Mouse (Mus musculus) lung, postnatal 4 days (tissue): ENCODE results near the gene Srms.
A peak's percentile ranks its signal among the peaks of the same experiment; 100 is the strongest.

Source experiments
- DNase-seq, 2 experiments: peaks; one replicate each; pipeline ENCODE4 v3.0.0; 2021

Srms gene

DNA sequence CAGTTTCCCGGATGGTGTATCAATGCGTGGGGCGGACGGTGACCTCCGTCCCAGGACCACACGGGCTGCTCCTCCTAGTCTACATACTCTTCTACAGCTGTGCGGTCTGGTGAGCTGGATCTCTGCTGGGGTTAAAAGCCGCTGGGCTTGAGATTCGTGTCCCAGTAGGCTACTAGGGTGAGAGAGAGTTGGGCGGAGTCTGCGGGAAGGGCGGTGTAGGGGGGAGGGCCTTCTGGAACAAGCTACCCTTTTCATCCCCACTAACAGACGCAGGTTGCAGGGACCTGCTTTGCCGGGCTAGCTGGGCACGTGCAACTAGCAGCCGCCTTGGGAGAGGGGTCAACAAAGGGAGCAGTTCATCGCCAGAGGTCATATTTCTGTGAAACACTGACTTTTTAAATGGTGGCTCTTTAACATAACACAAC lies at the start of gene Srms:
Srms (minus strand) TSS at position 165 of the 425 bp plus-strand sequence.
- peak; percentile 55 to 63 for DNase-seq

DNA sequence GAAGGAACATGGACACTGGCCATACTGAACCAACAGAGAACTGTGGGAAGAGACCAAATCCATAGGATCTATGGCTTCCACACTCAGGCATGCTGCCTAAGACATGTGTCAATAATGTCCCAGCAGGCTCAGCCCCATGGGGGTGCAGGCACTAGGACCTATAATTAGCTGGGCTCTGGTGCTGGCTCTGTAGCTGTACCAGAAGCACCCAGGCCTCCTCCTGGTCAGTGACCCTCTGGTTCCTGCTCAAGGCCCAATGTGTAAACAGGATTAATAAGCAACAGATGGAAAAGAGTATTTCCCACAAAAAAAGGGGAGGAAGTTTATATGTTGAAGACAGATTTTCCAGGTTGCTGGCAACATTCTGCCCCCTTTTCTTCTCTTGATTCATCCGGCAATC lies 40.3 kb upstream of the Srms start:
- DNase-seq: no peak

DNA sequence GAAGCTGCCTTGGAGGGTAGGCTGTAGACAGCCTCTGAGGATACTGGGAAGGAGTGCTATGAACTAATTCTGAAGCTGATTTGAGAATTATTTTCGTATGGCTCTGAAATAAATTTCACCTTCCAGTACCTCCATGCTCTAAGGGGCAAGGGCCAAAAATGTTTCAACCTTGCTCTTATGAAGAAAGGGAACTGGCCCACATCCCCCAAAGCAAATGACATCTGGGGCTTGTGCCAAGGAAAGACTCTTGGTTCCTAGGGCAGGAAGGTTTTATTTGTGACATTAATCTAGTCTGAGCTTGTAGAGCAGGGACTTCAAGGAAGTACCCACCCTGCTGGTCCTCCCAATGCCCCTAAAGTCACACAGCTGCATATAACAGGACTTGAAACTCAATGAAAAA lies 38.9 kb upstream of the Srms start:
- DNase-seq: no peak

DNA sequence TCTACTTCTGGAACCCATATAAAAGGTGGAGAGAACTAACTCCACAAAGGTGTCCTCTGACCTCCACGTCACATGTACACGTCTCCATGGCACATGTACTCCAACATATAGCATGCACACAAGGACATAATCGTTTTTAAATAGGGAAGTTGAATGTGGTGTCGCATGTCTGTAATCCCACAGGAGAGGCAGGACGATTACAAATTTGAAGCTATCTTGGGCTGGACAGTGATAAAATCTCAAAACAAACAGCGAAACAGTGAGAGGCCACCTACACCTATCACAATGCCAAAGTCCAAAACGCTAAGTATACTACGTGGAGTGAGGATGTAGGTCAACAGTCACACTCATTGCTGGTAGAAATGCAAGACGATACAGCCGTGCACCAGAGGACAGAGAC lies 36.2 kb upstream of the Srms start:
- DNase-seq: no peak

DNA sequence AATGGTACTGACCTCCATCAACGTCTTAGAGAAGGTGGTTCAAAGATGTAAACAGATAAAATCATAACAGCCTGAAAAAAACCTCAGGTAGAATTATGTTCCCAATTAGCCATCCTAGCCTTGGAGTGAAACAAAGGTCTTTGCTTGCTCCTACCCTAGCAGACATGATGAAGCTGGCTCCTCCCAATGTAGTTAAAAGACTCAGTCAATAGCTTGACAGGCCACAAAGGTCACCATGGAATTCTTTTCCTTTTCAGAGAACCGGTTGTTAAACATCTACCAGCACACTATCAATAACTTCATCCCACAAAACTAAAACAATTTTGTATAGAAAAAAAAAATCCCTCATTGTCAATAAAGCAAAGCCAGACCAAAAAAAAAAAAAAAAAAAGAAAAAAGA lies 32.0 kb upstream of the Srms start:
- DNase-seq: no peak

DNA sequence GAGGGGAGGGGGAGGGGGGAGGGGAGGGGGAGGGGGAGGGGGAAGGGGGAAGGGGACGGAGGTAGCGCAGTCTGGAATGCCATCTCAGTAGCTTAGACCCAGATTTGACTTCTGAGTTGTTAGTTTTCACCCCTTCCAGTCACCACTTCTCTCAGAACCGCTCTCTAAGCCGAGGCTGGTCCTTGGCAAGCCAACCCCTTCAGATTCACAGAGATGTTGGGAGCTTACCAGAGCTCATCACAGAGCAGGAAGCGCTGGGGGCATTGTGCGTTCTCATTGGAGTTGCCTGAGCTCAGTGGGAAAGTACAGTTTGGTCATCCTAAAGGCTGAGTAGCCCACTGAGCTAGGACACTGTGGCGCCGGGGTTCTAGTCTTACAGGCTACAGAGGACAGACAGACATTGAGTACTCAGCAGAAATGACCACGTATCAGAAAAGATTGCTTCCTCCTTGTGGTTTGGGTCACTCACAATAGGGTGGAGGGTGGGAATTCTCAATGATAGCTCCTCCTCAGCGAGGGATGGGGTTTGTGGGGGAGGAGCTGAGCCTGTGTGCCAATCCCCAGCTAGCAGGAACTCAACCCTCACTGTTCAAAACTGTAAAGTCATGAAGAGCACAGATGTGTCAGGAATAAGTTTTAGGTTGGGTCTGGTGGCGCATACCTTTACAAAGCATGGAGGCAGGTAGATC lies 30.9 kb upstream of the Srms start:
- DNase-seq: peak; percentile 66 to 70

DNA sequence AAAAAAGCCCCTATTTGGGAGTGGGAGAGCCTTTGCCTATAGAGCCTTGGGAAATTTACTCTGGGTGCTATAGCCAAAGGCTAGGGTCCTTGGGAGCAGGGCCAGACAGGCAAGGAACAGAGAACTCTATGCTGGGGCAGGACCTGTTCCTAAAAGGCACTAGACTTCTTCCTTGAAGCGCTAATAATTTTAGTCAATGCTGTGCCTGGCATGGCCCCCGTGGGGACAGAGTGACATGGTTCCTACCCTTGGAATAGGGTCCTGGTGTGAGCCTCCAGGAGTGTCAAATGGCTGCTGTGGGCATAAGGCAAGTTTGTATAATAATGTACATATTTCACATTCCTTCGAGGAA lies 29.3 kb upstream of the Srms start:
- DNase-seq: no peak

DNA sequence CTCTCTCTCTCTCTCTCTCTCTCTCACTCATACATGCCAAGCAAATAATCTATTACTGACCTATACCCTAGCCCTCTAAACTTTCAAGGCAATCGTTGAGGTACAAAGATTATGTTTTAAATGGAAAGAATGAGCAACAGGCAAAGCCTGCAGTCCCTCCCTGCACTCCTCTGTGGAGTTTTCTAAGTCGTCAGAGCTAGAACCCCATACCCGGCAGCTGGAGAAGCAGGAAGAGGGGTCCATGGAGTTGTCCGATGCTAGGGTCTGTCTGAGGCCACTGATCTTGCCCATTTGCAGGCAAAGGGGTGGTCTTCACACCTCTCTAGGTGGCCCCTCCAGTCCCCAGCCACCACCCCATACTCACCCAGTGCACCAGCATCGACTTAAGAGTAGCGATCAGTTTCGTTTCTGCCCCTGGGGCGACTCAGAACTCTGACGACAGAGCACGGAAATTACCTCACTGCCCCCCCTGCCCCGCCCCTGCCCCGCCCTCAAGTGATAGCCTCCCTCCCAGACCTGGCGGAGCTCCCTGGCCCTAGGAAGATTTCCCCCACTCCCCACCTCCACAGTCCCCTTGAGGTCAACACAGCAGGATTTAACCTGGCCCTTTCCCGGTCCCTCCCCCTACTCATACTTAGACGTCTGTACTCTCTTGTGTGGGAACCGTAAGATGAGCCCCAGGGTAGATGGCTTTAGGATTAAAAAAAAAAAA lies 28.8 kb upstream of the Srms start, which contains the start of gene Helz2:
Helz2 (minus strand) TSS at position 426 of the 712 bp plus-strand sequence.
- DNase-seq: peak; percentile 62 to 74

DNA sequence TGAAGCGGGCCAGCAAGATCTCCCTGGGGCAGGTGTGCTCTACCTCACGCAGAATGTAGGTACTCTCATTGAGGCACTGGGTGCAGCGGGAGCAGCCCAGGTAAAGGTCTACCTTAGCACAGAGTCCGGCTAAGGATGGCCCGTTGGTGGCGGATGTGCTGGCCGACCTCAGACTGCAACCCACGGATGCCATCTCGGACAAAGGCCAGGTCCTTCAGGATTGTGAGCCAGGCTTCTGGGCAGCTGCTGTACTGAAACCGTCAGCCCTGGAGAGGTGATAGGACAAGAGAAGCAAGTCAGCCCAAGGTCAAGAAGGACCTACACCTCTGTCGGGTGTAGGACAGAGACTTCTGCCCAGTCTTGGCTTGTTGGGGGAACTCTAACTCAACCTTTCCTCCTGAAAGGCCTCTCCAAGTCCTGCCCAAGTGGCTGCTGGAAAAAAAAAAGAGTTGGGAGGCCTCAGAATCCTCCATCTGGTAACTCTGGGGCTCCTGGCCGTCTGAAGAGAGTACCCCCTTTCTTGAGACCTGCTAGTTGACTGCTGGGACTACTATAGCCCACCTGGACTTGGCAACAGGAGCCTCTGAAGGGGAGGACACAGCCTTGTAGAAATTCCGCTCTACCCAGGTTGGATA lies 27.9 kb upstream of the Srms start:
- no peak for DNase-seq

DNA sequence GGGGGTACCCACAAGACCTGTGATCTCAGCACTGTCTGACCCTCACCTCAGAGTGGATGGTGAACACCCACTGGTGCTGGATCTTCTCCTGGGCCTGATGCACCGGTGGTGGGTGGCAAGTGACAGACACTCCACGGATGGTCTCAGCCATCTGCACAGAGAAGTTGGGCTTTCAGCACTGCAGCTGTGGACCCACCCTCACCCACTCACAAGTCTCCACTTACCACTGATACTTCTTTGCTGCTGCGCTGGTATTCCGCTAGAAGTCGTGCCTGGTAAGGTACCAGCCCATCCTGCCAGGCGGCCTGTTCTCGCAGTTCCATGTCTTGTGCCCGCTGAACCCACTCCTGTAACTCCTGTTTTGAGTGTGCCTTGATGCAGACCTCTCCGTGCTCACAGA lies 26.3 kb upstream of the Srms start:
- no peak for DNase-seq

DNA sequence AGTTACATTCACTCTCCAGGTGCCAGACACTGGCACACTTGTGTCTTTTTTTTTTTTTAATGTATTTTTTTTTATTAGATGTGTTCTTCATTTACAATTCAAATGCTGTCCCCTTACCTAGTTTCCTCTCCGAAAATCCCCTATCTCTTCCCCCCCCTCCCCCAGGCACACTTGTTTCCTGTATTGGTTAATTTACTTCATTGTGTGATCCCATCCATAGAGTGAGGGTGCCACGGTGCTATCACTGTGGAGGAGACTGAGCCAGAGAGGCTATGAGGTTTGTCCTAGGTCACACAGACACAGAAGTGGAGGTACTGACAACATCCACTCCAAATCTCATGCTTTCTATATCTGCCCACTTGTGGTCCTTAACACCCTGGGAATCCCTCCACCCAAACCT lies 25.9 kb upstream of the Srms start:
- DNase-seq: no peak

DNA sequence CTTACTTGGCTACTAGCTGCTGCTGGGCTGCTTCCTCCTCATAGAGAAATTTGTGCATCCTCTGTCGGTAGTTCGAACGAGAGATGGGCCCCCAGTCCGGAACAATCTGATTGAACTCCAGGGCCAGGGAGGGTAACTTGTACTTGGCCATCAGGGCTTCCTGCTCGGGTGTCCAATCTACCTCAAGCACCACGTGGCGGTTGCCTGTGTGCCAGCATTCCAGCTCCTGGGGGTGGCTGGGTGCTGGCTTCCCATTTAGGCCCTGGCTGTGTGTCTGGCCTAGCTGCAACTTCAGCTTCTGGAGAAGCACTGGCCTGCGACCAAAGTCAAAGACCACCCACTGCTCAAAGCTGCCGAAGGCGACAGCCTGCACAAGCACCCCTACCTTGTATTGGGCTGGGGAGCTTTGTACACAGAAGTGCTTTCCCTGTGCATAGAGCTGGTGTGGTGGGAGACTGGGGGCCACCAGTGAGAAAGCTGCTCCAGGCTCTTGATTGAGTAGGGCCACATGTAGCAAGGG lies 25.2 kb upstream of the Srms start:
- no peak for DNase-seq

DNA sequence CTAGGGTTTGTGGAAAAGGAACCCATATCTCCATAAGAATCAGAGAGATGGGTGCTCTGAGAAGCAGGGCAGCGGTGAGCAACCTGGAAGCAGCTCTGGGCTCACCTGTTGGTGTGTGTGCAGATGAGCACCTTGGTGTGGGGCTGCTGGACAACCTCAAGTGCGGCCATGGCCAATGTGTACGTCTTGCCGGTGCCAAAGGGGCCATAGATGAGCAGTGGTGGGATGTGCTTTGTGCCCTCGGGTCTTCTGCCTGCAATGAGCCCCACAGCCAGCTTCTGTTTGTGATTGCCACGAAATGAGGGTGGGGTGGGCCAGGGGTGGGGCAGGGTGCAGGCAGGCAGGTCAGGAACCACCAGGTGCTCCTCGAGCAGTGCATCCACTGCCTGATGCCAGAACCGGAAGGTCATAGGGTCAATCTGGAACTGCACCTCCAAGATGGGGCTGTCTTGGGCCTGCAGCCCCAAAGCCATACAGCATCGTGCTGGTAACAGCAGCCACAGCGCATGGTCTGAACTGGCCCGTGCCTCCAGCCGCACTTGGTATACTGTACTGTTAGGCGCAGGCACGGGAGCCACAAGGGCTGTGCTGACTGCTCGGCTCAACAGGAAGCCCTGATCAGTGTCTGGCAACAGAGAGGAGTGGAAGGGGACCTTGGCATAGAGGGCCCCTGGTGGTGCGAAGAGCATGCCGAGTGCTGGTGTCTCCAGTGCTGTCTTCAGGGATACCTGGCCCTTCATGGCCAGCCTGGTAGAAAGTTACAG lies 24.4 kb upstream of the Srms start:
- DNase-seq: peak in 1 of 2 experiments; percentile 22

DNA sequence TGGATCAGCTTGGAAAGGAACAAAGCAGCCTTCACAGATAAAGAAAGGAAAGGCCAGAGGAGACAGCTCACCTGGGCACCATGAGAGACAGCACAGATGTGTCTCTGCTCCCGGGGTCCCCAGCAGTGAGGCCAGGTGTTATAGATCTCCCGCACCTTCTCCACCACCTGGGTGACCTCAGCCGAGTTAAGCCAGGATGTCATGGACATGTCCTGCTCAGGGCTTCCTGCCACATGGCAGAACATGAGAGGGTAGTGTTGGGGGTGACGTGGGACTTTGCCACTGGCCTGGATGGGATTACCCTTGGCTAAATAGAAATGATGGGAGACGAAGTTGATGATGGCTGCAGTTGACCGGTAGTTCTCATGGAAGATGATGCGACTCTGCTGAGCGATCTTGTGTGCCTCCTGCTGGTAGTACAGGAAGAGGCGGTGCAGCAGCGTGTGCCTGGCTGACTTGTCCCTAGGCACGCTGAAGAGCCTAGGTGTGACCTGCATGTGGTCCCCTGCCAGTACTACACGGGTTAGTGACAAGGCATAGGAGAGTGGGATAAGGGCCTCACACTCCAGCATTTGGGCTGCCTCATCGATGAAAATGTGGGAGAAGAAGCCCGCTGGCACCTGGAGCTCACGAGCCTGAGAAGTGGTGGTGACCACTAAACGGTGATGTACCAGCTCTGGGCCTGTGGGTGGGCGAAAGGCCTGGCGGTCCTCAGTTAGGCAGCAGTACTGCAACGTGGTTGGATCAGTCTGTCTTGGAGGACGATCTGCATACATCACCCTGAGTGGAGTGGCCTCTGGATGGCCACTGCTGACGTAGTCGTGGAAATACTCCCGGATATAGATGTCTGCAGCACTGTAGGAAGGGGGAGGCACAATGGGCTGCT lies 22.9 kb upstream of the Srms start:
- DNase-seq: peak in 1 of 2 experiments; percentile 28

DNA sequence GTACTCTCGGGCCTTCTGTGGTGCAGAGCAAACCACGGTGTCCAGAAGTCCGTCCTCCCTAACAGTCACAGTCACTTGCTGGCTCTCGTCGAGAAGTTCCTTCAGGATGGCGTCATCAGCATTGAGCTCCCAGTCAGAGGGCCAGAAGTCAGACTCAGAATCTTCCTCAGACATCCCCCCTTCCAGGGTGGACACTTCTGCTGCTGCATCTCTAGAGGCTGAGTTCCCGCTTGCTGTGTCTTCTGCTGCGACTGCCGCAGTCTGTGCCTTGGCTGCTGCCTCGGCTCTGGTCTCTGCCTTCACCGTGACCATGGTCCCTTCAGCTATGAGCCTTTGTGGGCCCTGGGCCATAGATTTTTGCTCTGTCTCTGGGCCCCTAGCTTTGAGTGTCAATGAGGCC lies 21.7 kb upstream of the Srms start:
- no peak for DNase-seq

DNA sequence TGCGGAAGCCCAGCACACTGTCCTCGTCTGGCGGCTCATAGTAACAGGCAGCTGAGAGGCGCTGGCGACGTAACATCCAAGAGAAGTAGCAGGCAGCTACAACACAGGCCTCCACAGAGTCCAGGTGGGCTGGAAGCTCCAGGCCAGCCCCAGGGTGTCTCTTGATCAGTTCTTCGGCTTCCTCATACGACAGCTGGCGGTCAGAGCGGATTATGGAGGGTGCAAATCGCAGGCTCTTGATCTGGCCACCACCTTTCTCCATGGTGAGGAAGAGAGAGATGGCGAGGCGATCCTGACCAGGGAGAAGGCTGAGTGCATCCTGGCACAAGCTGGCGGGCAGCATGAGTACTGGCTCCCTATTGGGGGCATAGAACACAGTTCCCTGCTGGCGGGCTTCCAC lies 20.5 kb upstream of the Srms start:
- DNase-seq: no peak

DNA sequence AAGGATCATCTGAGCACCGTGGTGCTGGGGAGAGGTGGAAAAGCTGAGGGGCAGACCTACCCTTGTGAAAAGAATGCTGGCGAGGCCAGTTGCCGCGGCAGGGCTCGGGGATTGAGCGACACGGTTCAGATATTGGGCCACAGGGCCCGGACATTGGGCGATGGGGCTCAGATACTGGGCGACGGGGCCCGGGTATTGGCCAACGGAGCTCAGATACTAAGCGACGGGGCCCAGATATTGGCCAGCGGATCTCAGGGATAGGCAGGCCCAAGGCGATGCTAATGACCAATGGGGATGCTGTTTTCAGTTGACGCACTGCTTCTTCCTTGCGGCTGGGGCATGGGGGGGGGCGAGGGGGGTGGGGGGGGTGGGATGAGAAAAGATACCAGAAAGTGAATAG lies 18.2 kb upstream of the Srms start:
- DNase-seq: no peak

DNA sequence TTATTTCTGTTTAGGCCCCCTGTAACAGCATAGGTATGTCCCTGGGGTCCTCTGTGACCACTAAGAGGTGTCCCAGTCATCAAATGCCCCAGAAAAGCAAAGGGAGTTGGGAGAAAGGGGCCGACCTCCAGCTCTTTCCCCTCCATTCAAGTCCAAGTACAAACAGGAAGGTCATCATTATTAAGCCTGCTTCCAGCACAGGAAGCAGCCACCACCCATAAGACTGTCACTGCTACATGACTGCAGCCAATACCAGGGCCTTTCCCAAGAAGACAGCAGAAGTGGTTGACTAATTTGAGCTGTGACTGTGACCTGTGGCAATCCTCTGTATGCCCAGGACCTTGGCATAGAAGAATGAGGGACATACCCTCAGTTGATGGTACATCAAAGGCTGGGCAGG lies 15.3 kb upstream of the Srms start:
- peak in 1 of 2 experiments; percentile 34 for DNase-seq

DNA sequence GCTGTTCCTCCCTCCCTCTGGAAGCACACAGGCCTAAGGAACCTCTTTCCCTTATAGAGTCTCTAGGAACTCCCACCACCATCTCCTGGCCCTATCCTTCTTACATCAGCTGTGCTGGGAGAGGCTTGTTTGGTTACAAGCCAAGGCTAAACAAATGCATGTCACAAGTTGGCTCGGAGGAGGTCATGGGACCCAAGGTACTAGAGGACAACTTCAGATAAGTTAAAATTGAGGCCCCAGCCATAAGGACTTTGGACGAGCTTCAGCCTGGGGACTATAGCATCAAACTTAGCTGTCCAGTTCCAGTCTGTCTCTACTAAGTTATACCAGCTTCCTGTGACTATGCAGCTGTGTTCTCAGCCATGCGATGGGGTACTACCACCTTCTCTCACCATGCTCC lies 14.1 kb upstream of the Srms start:
- DNase-seq: no peak

DNA sequence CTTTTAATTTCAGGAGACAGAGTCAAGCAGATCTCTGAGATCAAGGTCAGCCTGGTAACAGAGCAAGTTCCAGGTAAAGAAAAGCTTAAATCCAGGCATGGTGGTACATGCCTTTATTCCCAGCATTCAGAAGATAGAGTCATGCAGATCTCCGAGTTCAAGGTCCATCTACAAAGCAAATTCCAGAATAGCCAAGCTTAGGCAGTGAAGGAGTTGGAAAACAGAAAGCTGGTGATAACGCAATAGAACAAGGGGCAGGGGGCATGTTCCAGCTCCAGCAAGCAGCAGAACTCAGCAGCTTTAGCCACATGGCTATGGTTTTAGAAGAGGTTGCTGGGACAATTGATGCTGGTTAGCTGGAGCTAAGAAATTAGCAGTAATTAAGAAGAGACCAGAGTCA lies 12.0 kb upstream of the Srms start:
- no peak for DNase-seq

DNA sequence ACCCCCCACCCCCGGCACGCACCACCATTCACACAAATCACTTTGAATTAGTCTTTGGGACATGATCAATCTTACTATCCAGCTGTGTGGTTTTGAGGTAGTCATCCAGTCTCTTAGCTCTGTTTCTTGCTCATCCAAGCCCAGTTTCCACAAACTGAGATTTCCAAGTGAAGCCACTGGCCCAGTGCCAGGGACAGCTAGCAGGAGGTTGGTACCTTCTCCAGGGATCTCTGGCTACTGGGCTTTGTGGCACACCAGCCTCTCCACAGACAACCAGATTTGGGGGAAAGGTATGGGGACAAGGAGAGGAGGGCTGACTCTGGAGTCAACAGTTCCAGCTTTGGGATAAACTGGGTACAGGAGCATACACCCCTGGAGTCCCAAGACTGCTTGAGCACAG lies 7.4 kb upstream of the Srms start:
- peak in 1 of 2 experiments; percentile 32 for DNase-seq
